Mouse (Mus musculus): ENCODE data around the gene Ostc.

- TF ChIP-seq POLR2A (IDR thresholded peaks at IDR 0.05; ENCODE audit: extremely low read depth, insufficient read depth, low read length) (no peak), CTCF (IDR thresholded peaks at IDR 0.05; ENCODE audit: low read depth, low read length) (no peak)
These were observed 31.4 kb downstream of the Ostc start for GRCm38 (mm10) chr3:130677671-130678460.

All from liver, adult 2 months (tissue).